Comparison of ENCODE assay signal across 8 mouse cellular contexts in the genomic region with DNA sequence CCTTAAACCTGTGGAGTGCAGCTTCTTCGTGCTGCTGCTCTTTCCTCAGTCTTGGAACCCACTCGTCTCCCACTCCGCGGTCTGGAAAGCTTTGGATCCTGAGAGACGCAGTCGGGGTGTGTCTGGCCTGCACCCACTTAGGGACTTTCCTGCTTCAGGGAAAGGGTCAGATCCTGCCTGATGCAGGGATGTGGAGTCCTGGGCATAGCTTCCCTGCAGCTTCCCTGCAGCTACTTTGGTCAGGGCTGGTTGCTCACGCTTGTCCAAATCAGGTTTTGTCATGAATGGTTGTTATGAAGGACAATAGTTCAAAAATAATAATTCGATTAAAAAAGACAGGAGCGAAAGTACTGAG. TPM values are rescaled to one million over a fixed set of nuclear protein-coding genes. Genes with fewer than 3 reads are reported as not detected.
DNase-seq lines count a peak whose midpoint lies in the region; ATAC-seq and TF ChIP-seq lines count a peak whose summit lies in the region.

No protein-coding gene starts in this region.

- no peak for ATAC-seq in kidney, postnatal 0 days (replicated peaks; ENCODE audit: low FRiP score, low read depth)
- no peak for ATAC-seq in embryonic facial prominence, embryonic 12.5 days (ENCODE audit: insufficient number of reproducible peaks, insufficient read depth, low FRiP score, low TSS enrichment)
- no peak for ATAC-seq in hindbrain, embryonic 16.5 days
- ATAC-seq in midbrain, postnatal 0 days (ENCODE audit: low FRiP score): no peak

- H3K27ac ChIP-seq in kidney, postnatal 0 days: 0 out of 2 replicates have a peak overlapping the region, but pooled peaks have one; percentile 8
- H3K27ac ChIP-seq in embryonic facial prominence, embryonic 12.5 days: no peak overlapping the region
- H3K27ac ChIP-seq in hindbrain, embryonic 16.5 days (ENCODE audit: low read depth, low read length): peak overlapping the region; percentile 71
- no peak overlapping the region for H3K27ac ChIP-seq in midbrain, postnatal 0 days (ENCODE audit: low read depth, low read length)

- H3K4me1 ChIP-seq in kidney, postnatal 0 days (replicated peaks; ENCODE audit: insufficient read depth, low read length): no peaks in the 10 kb centered on the region
- H3K4me1 ChIP-seq in embryonic facial prominence, embryonic 12.5 days: no peaks in the 10 kb centered on the region
- H3K4me1 ChIP-seq in hindbrain, embryonic 16.5 days (ENCODE audit: control insufficient read depth, insufficient read depth, low read depth, low read length): peaks cover 10% of the 10 kb centered on the region
- H3K4me1 ChIP-seq in midbrain, postnatal 0 days (ENCODE audit: insufficient read depth, low read length): no peaks in the 10 kb centered on the region

- no peak for DNase-seq in kidney, postnatal 0 days (ENCODE audit: low spot score)
- no peak for DNase-seq in kidney, adult 9 months
- DNase-seq in midbrain, postnatal 0 days (ENCODE audit: low spot score): no peak
- DNase-seq in thymus, postnatal 36 days: no peak
- DNase-seq in layer of hippocampus, adult 9-10 months (ENCODE audit: low spot score): no peak
- no peak for DNase-seq in ovary, adult 18-20 months (ENCODE audit: low spot score)

- no peaks in the 10 kb centered on the region for H3K36me3 ChIP-seq in kidney, postnatal 0 days (ENCODE audit: insufficient read depth, low read length)
- no peaks in the 10 kb centered on the region for H3K36me3 ChIP-seq in embryonic facial prominence, embryonic 12.5 days
- no peaks in the 10 kb centered on the region for H3K36me3 ChIP-seq in hindbrain, embryonic 16.5 days (ENCODE audit: control insufficient read depth, insufficient read depth, low read length)
- H3K36me3 ChIP-seq in midbrain, postnatal 0 days (ENCODE audit: insufficient read depth, low read length): no peaks in the 10 kb centered on the region

- no peaks in the 10 kb centered on the region for H3K9me3 ChIP-seq in kidney, postnatal 0 days (replicated peaks; ENCODE audit: low read length)
- H3K9me3 ChIP-seq in embryonic facial prominence, embryonic 12.5 days: no peaks in the 10 kb centered on the region
- no peaks in the 10 kb centered on the region for H3K9me3 ChIP-seq in hindbrain, embryonic 16.5 days (ENCODE audit: control insufficient read depth, low read length)
- no peaks in the 10 kb centered on the region for H3K9me3 ChIP-seq in midbrain, postnatal 0 days (ENCODE audit: low read length)

- H3K27me3 ChIP-seq in kidney, postnatal 0 days (ENCODE audit: insufficient read depth, low read length): no peaks in the 10 kb centered on the region
- H3K27me3 ChIP-seq in embryonic facial prominence, embryonic 12.5 days: peaks cover 4% of the 10 kb centered on the region; the same call in 1 of the 2 replicates
- H3K27me3 ChIP-seq in hindbrain, embryonic 16.5 days (replicated peaks; ENCODE audit: control insufficient read depth, insufficient read depth, low read length): no peaks in the 10 kb centered on the region
- no peaks in the 10 kb centered on the region for H3K27me3 ChIP-seq in midbrain, postnatal 0 days (ENCODE audit: insufficient read depth, low read length)

- no peak for TF ChIP-seq CTCF in kidney, postnatal 0 days (IDR thresholded peaks at IDR 0.05; ENCODE audit: low read depth)
- no peak for TF ChIP-seq CTCF in midbrain, postnatal 0 days (IDR thresholded peaks at IDR 0.05)

- WGBS in kidney, postnatal 0 days: 28% methylated on average over 9 of the region's 9 CpGs
- 25% methylated on average over 9 of the region's 9 CpGs for WGBS in embryonic facial prominence, embryonic 12.5 days
- WGBS in hindbrain, embryonic 16.5 days: 23% methylated on average over 9 of the region's 9 CpGs
- WGBS in midbrain, postnatal 0 days: 24% methylated on average over 9 of the region's 9 CpGs

- H3K9ac ChIP-seq in kidney, postnatal 0 days (ENCODE audit: low read depth, low read length): no peak overlapping the region
- peak overlapping the region; percentile 50; the same call in 1 of the 2 replicates for H3K9ac ChIP-seq in embryonic facial prominence, embryonic 12.5 days
- peak overlapping the region; percentile 67 for H3K9ac ChIP-seq in hindbrain, embryonic 16.5 days (ENCODE audit: low read depth, low read length)
- H3K9ac ChIP-seq in midbrain, postnatal 0 days (replicated peaks; ENCODE audit: low read length, poor library complexity, severe bottlenecking): peak overlapping the region; percentile 40; the same call in 1 of the 2 replicates

- peak overlapping the region; percentile 58 for H3K4me2 ChIP-seq in kidney, postnatal 0 days (ENCODE audit: low read length)
- H3K4me2 ChIP-seq in embryonic facial prominence, embryonic 12.5 days (replicated peaks): peak overlapping the region; percentile 60
- H3K4me2 ChIP-seq in hindbrain, embryonic 16.5 days (ENCODE audit: low read length): peak overlapping the region; percentile 86
- H3K4me2 ChIP-seq in midbrain, postnatal 0 days (ENCODE audit: low read depth, low read length, poor library complexity, severe bottlenecking): peak overlapping the region; percentile 57

- peak overlapping the region; percentile 22; the same call in 1 of the 2 replicates for H3K4me3 ChIP-seq in kidney, postnatal 0 days (replicated peaks; ENCODE audit: low read depth, low read length)
- peak overlapping the region; percentile 37 for H3K4me3 ChIP-seq in embryonic facial prominence, embryonic 12.5 days
- H3K4me3 ChIP-seq in hindbrain, embryonic 16.5 days (ENCODE audit: low read length): peak overlapping the region; percentile 52
- peak overlapping the region; percentile 35 for H3K4me3 ChIP-seq in midbrain, postnatal 0 days (ENCODE audit: low read depth, low read length)

RNA-seq across cellular contexts. Expression of a gene that starts 11.3 kb away (rescaled TPM):
- polyA plus RNA-seq in kidney, postnatal 0 days (2015; fragmentation: Nextera tagmentation; extraction: Ambion mirVana): 1.4 and 1.8 TPM in 2 replicates
- polyA plus RNA-seq in embryonic facial prominence, embryonic 12.5 days (2016; fragmentation: Nextera tagmentation; extraction: Ambion mirVana): not detected in 2 replicates
- polyA plus RNA-seq in hindbrain, embryonic 16.5 days (2015; fragmentation: Nextera tagmentation; extraction: Ambion mirVana): 0.29 TPM in 1 of 2 replicates, not detected in the other
- not detected in 2 replicates for total RNA-seq in midbrain, postnatal 0 days (2014; rRNA removed)
- polyA plus RNA-seq in midbrain, postnatal 0 days (2015; fragmentation: Nextera tagmentation; extraction: Ambion mirVana): not detected in 2 replicates

RNA-seq across cellular contexts. Expression of a gene that starts 12.0 kb away (rescaled TPM):
- 16.4 and 16.8 TPM in 2 replicates for polyA plus RNA-seq in kidney, postnatal 0 days (2015; fragmentation: Nextera tagmentation; extraction: Ambion mirVana)
- polyA plus RNA-seq in embryonic facial prominence, embryonic 12.5 days (2016; fragmentation: Nextera tagmentation; extraction: Ambion mirVana): 28.7 and 29.5 TPM in 2 replicates
- polyA plus RNA-seq in hindbrain, embryonic 16.5 days (2015; fragmentation: Nextera tagmentation; extraction: Ambion mirVana): 11.0 and 12.6 TPM in 2 replicates
- 21.7 and 25.7 TPM in 2 replicates for total RNA-seq in midbrain, postnatal 0 days (2014; rRNA removed)
- 8.9 and 9.2 TPM in 2 replicates for polyA plus RNA-seq in midbrain, postnatal 0 days (2015; fragmentation: Nextera tagmentation; extraction: Ambion mirVana)

RNA-seq across cellular contexts. Expression of a gene that starts 49.8 kb away (rescaled TPM):
- not detected in 2 replicates for polyA plus RNA-seq in kidney, postnatal 0 days (2015; fragmentation: Nextera tagmentation; extraction: Ambion mirVana)
- 1.5 TPM in 1 of 2 replicates, not detected in the other for polyA plus RNA-seq in embryonic facial prominence, embryonic 12.5 days (2016; fragmentation: Nextera tagmentation; extraction: Ambion mirVana)
- polyA plus RNA-seq in hindbrain, embryonic 16.5 days (2015; fragmentation: Nextera tagmentation; extraction: Ambion mirVana): 0.32 TPM in 1 of 2 replicates, not detected in the other
- total RNA-seq in midbrain, postnatal 0 days (2014; rRNA removed): 2.7 and 12.7 TPM in 2 replicates
- not detected in 2 replicates for polyA plus RNA-seq in midbrain, postnatal 0 days (2015; fragmentation: Nextera tagmentation; extraction: Ambion mirVana)

RNA-seq across cellular contexts. Expression of a gene that starts 55.5 kb away (rescaled TPM):
- 4.8 and 5.2 TPM in 2 replicates for polyA plus RNA-seq in kidney, postnatal 0 days (2015; fragmentation: Nextera tagmentation; extraction: Ambion mirVana)
- polyA plus RNA-seq in embryonic facial prominence, embryonic 12.5 days (2016; fragmentation: Nextera tagmentation; extraction: Ambion mirVana): 4.1 and 4.7 TPM in 2 replicates
- polyA plus RNA-seq in hindbrain, embryonic 16.5 days (2015; fragmentation: Nextera tagmentation; extraction: Ambion mirVana): 5.9 and 6.7 TPM in 2 replicates
- 18.2 and 20.5 TPM in 2 replicates for total RNA-seq in midbrain, postnatal 0 days (2014; rRNA removed)
- 7.0 and 7.2 TPM in 2 replicates for polyA plus RNA-seq in midbrain, postnatal 0 days (2015; fragmentation: Nextera tagmentation; extraction: Ambion mirVana)

RNA-seq across cellular contexts. Expression of a gene that starts 58.2 kb away (rescaled TPM):
- polyA plus RNA-seq in kidney, postnatal 0 days (2015; fragmentation: Nextera tagmentation; extraction: Ambion mirVana): 20.0 and 23.0 TPM in 2 replicates
- polyA plus RNA-seq in embryonic facial prominence, embryonic 12.5 days (2016; fragmentation: Nextera tagmentation; extraction: Ambion mirVana): 18.1 and 21.9 TPM in 2 replicates
- polyA plus RNA-seq in hindbrain, embryonic 16.5 days (2015; fragmentation: Nextera tagmentation; extraction: Ambion mirVana): 22.2 and 23.5 TPM in 2 replicates
- 26.9 and 27.0 TPM in 2 replicates for total RNA-seq in midbrain, postnatal 0 days (2014; rRNA removed)
- polyA plus RNA-seq in midbrain, postnatal 0 days (2015; fragmentation: Nextera tagmentation; extraction: Ambion mirVana): 17.6 and 19.7 TPM in 2 replicates

Comparison
In these comparisons a context has a peak if more than half of its experiments do, and no peak if none do; other contexts are left out.
1. H3K27ac ChIP-seq: peak in kidney, postnatal 0 days (single experiment) and hindbrain, embryonic 16.5 days (single experiment); none in embryonic facial prominence, embryonic 12.5 days (single experiment) and midbrain, postnatal 0 days (single experiment).
2. Peak in every context shown above with its lines, with median percentiles within 50 percentile points of each other: H3K4me2 ChIP-seq and H3K4me3 ChIP-seq.